15 mouse cellular contexts compared by ENCODE assay signal in the genomic region with DNA sequence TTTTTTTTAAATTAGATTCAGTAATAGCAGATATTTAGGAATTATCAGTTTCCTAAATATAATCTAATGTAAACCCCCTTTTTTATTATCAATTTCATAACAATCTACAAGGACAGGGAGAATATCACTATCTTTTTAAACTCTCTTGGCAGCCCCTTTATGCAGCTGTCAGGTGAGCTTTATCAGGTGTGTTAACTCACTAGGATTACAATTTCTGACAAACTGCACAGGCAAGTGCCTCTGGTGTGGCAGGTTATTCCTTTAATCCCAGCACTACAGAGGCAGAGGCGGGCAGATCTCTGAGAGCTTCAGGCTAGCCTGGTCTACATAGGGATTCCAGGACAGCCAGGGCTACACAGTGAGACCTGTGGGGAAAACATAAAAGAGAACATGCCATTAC.
"Had no signal": no experiment of that assay in that cellular context is flagged by ENCODE, and none has a peak within 500 bp of the region (broad histone marks: within the 10 kb centered on the region; RNA-seq: fewer than 3 reads in every experiment).

No protein-coding gene starts in this region.

- H3K9me3 ChIP-seq: midbrain, embryonic 13.5 days; midbrain, embryonic 15.5 days; neural tube, embryonic 12.5 days; stomach, embryonic 15.5 days had no signal

- H3K4me3 ChIP-seq: megakaryocyte, embryonic 14.5 days; midbrain, embryonic 13.5 days; midbrain, embryonic 15.5 days; neural tube, embryonic 12.5 days; stomach, embryonic 15.5 days had no signal

- H3K27ac ChIP-seq: macrophage; midbrain, embryonic 13.5 days; midbrain, embryonic 15.5 days; neural tube, embryonic 12.5 days; stomach, embryonic 15.5 days; stomach, postnatal 0 days had no signal

- H3K9ac ChIP-seq: lung, embryonic 14.5 days; midbrain, embryonic 13.5 days; midbrain, embryonic 15.5 days; neural tube, embryonic 12.5 days; stomach, embryonic 15.5 days had no signal

- H3K36me3 ChIP-seq: midbrain, embryonic 13.5 days; midbrain, embryonic 15.5 days; neural tube, embryonic 12.5 days; stomach, embryonic 15.5 days had no signal

- DNase-seq: lung, adult 18-20 months; lung, embryonic 14.5 days; lung, postnatal 10 days; right cerebral cortex, postnatal 14 days; thymus, adult 2 months; thymus, postnatal 25 days; thymus, postnatal 4 days had no signal

- ATAC-seq: midbrain, embryonic 13.5 days; midbrain, embryonic 15.5 days had no signal

- H3K4me2 ChIP-seq: lung, embryonic 14.5 days; midbrain, embryonic 11.5 days; midbrain, embryonic 13.5 days; midbrain, embryonic 15.5 days; neural tube, embryonic 12.5 days; stomach, embryonic 15.5 days had no signal

- H3K4me1 ChIP-seq: neural tube, embryonic 12.5 days; stomach, embryonic 15.5 days had no signal

- H3K27me3 ChIP-seq: megakaryocyte, embryonic 14.5 days; midbrain, embryonic 13.5 days; midbrain, embryonic 15.5 days; neural tube, embryonic 12.5 days; stomach, embryonic 15.5 days had no signal
